Mouse (Mus musculus): ENCODE results near the gene Grip1.

DNA sequence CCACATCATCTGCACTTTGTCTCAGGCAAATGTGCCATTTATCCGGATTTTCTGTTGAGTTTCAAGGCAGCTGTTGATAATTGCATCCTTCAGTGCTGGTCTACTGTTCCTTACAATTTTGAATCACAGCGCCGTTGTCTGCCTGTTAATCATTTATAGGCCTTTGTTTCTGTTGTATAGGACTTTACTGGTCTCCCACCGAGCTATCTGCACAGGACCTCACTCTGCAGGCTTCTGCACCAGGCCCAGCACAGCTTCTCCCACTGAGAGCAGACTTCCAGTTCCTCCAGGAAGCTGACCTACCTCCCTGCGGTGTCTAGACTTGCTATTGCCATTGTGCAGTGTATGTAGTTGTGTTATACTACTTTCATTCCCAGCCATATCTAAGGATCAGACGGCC, 11.9 kb upstream of the Grip1 start:
- TF ChIP-seq POLR2A (IDR thresholded peaks at IDR 0.05; ENCODE audit: insufficient read length, low read depth) (no peak), POLR2AphosphoS2 (IDR thresholded peaks at IDR 0.05; ENCODE audit: insufficient read length, low read depth) (no peak), MAX (IDR thresholded peaks at IDR 0.05; ENCODE audit: low read depth) (no peak)

Data from myocyte (in vitro differentiated cells).